Mouse (Mus musculus) hematopoietic stem cell, adult 5-6 weeks (primary cell): ENCODE results near the gene Gm12185. TPM values are rescaled to one million over a fixed set of nuclear protein-coding genes. Genes with fewer than 3 reads are reported as not detected.

Experiments used
- ATAC-seq, 2 experiments: fragments of 125-278 bp in 1 of 2; replicated peaks in 1 of 2; 2 replicates each; pipeline ENCODE4 v1.8.0; 2016 to 2017; ENCODE audit warnings: inconsistent platforms in 2 of 2, mild to moderate bottlenecking in 2 of 2, moderate number of reproducible peaks in 2 of 2, low read depth in 1 of 2, moderate TSS enrichment in 1 of 2; ENCODE audit not compliant: low FRiP score in 2 of 2, poor library complexity in 2 of 2, severe bottlenecking in 2 of 2, insufficient read depth in 1 of 2, low TSS enrichment in 1 of 2
- total RNA-seq: library from RNA; stranded (forward); fragments of 172-1452, 232-1000 nt; gene quantifications from 2 replicates; pipeline ENCODE4 v1.2.3, GENCODE M21; 2017

Gm12185 gene
- total RNA-seq, 1 experiment from 2014 or later = 57.5 TPM

- peak; percentile 49 to 51 for ATAC-seq
Observed at GRCm38 (mm10) chr11:48871201-48871772, 120.7 kb downstream of the Gm12185 start, which contains the start of gene Irgm1. Gene Irgm1 (minus strand): TSS chr11:48871683.

DNA sequence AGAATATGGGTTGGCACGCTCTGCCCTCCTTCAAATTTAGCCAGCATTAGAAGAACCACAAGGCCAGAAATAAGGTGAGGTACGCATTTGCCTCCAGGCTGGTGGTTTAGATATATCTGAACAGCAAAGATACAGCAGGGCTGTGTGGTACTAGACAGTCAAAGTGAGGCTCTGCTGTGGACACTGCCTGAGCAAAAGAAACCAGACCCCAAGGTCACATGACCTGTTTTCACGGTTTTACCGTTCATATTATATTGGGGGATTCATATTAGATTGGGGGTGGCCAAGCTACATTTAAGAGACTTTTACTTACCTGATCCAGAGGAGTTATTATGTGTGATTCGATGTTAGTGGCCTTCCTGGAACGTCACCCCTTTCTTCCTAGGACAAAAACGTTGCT, 121.2 kb downstream of the Gm12185 start:
- no peak for ATAC-seq

GRCm38 (mm10) chr11:48869380-48870110, 122.5 kb downstream of the Gm12185 start:
- no peak for ATAC-seq

GRCm38 (mm10) chr11:48866481-48866880, 125.5 kb downstream of the Gm12185 start:
- ATAC-seq = no peak

- ATAC-seq = 0 out of 4 replicates have a peak, but pooled peaks of 1 of the 2 experiments have one; percentile 18
Observed at GRCm38 (mm10) chr11:48863808-48864207, 128.2 kb downstream of the Gm12185 start.

DNA sequence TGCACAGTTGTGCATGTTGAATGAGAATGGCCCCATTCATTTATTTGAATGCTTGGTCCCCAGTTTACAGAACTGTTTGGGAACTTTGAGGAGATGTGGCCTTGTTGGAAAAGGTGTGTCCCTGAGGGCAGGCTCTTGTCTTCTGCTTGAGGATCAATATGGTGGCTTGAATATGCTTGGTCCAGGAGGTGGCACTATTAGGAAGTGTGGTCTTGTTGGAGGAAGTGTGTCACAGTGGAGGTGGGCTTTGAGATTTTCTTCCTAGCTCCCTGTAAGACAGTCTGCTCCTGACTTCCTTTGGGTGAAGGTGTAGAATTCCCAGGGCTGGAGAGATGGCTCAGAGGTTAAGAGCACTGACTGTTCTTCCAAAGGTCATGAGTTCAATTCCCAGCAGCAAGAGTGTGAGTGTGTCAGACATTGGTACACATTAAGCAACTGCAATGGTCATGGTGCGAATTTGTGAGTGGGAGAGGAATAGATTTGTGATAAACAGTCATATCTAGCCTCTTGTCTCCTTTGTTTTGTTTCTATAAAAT, 129.2 kb downstream of the Gm12185 start:
- no peak for ATAC-seq

- peak in 1 of 2 experiments; percentile 38; a peak in 1 of 4 replicates for ATAC-seq
Observed at GRCm38 (mm10) chr11:48859014-48859413, 133.0 kb downstream of the Gm12185 start.

Other genes starting within 250 kb of the Gm12185 start
- 1,452 and 1,675 TPM in 2 replicates for gene Rack1, start 191.9 kb downstream of the Gm12185 start, total RNA-seq
- 54.7 and 74.2 TPM in 2 replicates for gene Trim41, start 174.9 kb downstream of the Gm12185 start, total RNA-seq
- 0.19 and 4.3 TPM in 2 replicates for gene Trim7, start 166.1 kb downstream of the Gm12185 start, total RNA-seq
- 19.9 and 23.2 TPM in 2 replicates for gene Gm12184, start 165.6 kb downstream of the Gm12185 start, total RNA-seq
- gene Irgm1, start 120.5 kb downstream of the Gm12185 start, total RNA-seq = 85.2 and 86.7 TPM in 2 replicates
- 0.84 and 1.6 TPM in 2 replicates for gene Gm5431, start 90.0 kb downstream of the Gm12185 start, total RNA-seq
- 18.5 and 32.5 TPM in 2 replicates for gene Psme2b, start 46.0 kb downstream of the Gm12185 start, total RNA-seq
- gene Olfr56, start 13.3 kb downstream of the Gm12185 start, total RNA-seq = 3.4 and 4.8 TPM in 2 replicates
- 17.8 and 23.8 TPM in 2 replicates for gene 9930111J21Rik1, start 12.8 kb downstream of the Gm12185 start, total RNA-seq
- gene Tgtp1, start 1.9 kb upstream of the Gm12185 start, total RNA-seq = 118 TPM in 2 replicates
- 35.6 and 56.0 TPM in 2 replicates for gene 9930111J21Rik2, start 59.0 kb upstream of the Gm12185 start, total RNA-seq
- gene Tgtp2, start 72.0 kb upstream of the Gm12185 start, total RNA-seq = 551 and 622 TPM in 2 replicates
- 57.2 and 82.0 TPM in 2 replicates for gene Ifi47, start 84.4 kb upstream of the Gm12185 start, total RNA-seq
- not detected in 2 replicates for gene Olfr1396, start 122.6 kb upstream of the Gm12185 start, total RNA-seq
- gene Olfr1395, start 150.0 kb upstream of the Gm12185 start, total RNA-seq = not detected in 2 replicates
- not detected in 2 replicates for gene Olfr1394, start 162.2 kb upstream of the Gm12185 start, total RNA-seq
- gene Btnl9, start 194.9 kb upstream of the Gm12185 start, total RNA-seq = 6.8 and 8.8 TPM in 2 replicates
- 144 and 155 TPM in 2 replicates for gene Zfp62, start 211.1 kb upstream of the Gm12185 start, total RNA-seq